Mouse (Mus musculus) ES-E14 (cell line): ENCODE results near the gene Mylk4. TPM values are rescaled to one million over a fixed set of nuclear protein-coding genes. Genes with fewer than 3 reads are reported as not detected.

Source experiments
- DNase-seq: peaks from one replicate; pipeline ENCODE4 v3.0.0-alpha.2; 2013; ENCODE audit warnings: low read depth, low spot score
- H3K27ac ChIP-seq: 2 replicates; pipeline ENCODE4 v1.5.1; 2012; ENCODE audit warnings: low read depth, mild to moderate bottlenecking, low read length, moderate library complexity, mixed read lengths; ENCODE audit not compliant: poor library complexity, insufficient read depth, severe bottlenecking
- H3K36me3 ChIP-seq: 2 replicates; pipeline ENCODE4 v1.6.1; 2012; ENCODE audit warnings: mild to moderate bottlenecking, low read length, moderate library complexity, mixed read lengths; ENCODE audit not compliant: control insufficient read depth, poor library complexity, insufficient read depth, severe bottlenecking
- H3K4me1 ChIP-seq, 2 experiments: fragments of 150-350 bp in 1 of 2; sonication (generic) in 1 of 2; 2 replicates each; pipeline ENCODE4 v1.6.1; 2012; ENCODE audit warnings: low read length in 2 of 2, mild to moderate bottlenecking in 1 of 2, mixed read lengths in 1 of 2; ENCODE audit not compliant: control insufficient read depth in 2 of 2, insufficient read depth in 2 of 2, poor library complexity in 1 of 2
- H3K4me3 ChIP-seq, 2 experiments: fragments of 150-350 bp in 1 of 2; sonication (generic) in 1 of 2; 2 replicates each; pipeline ENCODE4 v1.5.1; 2012; ENCODE audit warnings: low read length in 2 of 2, low read depth in 1 of 2, mild to moderate bottlenecking in 1 of 2, mixed read lengths in 1 of 2; ENCODE audit not compliant: insufficient read depth in 1 of 2, poor library complexity in 1 of 2, severe bottlenecking in 1 of 2
- H3K9ac ChIP-seq: 2 replicates; pipeline ENCODE4 v1.6.1; 2012; ENCODE audit warnings: low read depth, mild to moderate bottlenecking, low read length, mixed read lengths; ENCODE audit not compliant: poor library complexity, insufficient read depth, severe bottlenecking
- H3K9me3 ChIP-seq: fragments of 150-350 bp; sonication (generic); 2 replicates; pipeline ENCODE4 v1.6.1; 2012; ENCODE audit warnings: low read depth, mild to moderate bottlenecking, low read length; ENCODE audit not compliant: control insufficient read depth, insufficient read depth
- CHD2 ChIP-seq: IDR thresholded peaks from 2 replicates; pipeline ENCODE4 v1.6.1; 2014; ENCODE audit warnings: mild to moderate bottlenecking, low read depth, low read length, inconsistent platforms
- HCFC1 ChIP-seq: IDR thresholded peaks from 2 replicates; pipeline ENCODE4 v1.6.1; 2012; ENCODE audit warnings: low read length, inconsistent platforms, borderline replicate concordance; ENCODE audit not compliant: insufficient read depth
- MAFK ChIP-seq: IDR thresholded peaks from 2 replicates; pipeline ENCODE4 v1.6.1; 2014; ENCODE audit warnings: mild to moderate bottlenecking, low read depth, low read length, inconsistent platforms; ENCODE audit not compliant: insufficient read depth
- ZC3H11A ChIP-seq: IDR thresholded peaks from 2 replicates; pipeline ENCODE4 v1.6.1; 2012; ENCODE audit warnings: low read depth, mild to moderate bottlenecking, inconsistent platforms, low read length, borderline replicate concordance
- ZNF384 ChIP-seq: IDR thresholded peaks from 2 replicates; pipeline ENCODE4 v1.6.1; 2012; ENCODE audit warnings: low read depth, low read length, inconsistent platforms
- in situ Hi-C, 2 experiments: fragments of 600-800 bp; cut with MboI; formaldehyde crosslinking; loops; one replicate each; pipeline ENCODE4 v1.15.1; 2025; ENCODE audit warnings: low sequenced_read_pairs in 2 of 2, inconsistent platforms in 1 of 2; ENCODE audit not compliant: unreplicated experiment in 2 of 2
- total RNA-seq: library from RNA; depleted of rRNA; stranded (reverse); fragments of 300-350 nt; gene quantifications from 2 replicates; pipeline ENCODE4 v1.2.3, GENCODE M21; 2012

Gene Mylk4
- total RNA-seq, 1 experiment, result not detected

DNA sequence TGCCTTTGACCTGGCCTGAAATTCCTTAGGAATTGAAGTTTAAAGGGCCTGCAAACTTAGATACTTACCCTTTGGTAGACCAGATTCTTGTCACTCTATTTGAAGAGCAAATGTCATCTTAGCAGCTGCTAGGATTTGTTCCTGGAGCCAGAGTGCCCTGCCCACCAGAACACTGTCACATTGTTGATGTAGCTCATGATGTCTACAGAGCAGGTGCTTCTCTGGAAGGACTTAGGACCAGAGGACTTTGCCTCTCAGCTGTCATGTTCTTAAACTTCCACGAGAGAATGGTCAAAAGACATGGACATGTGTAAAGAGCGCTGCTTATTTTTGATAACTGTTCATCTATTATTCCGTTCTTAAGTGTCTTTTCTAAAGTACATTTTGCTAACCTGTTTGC, 35.5 kb upstream of the Mylk4 start:
- peaks cover 15% of the 10 kb centered on the region for H3K36me3 ChIP-seq
- no peak for TF ChIP-seq HCFC1
- no peak for TF ChIP-seq CHD2
- no peak for TF ChIP-seq ZC3H11A
- no peak for TF ChIP-seq ZNF384
- no peak for TF ChIP-seq MAFK
- DNase-seq, result no peak
- H3K27ac ChIP-seq, result no peak overlapping the region
- in situ Hi-C loops, result no loop called here
- no peaks in the 10 kb centered on the region for H3K9me3 ChIP-seq
- no peak overlapping the region for H3K9ac ChIP-seq
- no peak overlapping the region for H3K4me3 ChIP-seq
- H3K4me1 ChIP-seq, result peaks cover 0 to 2% of the 10 kb centered on the region in 2 experiments; a peak in 1 of 4 replicates

GRCm38 (mm10) chr13:32807624-32808023, 23.9 kb upstream of the Mylk4 start:
- Histone ChIP-seq H3K9me3 (no peaks in the 10 kb centered on the region), H3K27ac (no peak overlapping the region), H3K4me1 (peaks cover 2 to 5% of the 10 kb centered on the region in 2 experiments; a peak in 2 of 4 replicates), H3K36me3 (peaks cover 4% of the 10 kb centered on the region; the same call in 1 of the 2 replicates), H3K4me3 (no peak overlapping the region), H3K9ac (no peak overlapping the region)
- TF ChIP-seq HCFC1 (no peak), MAFK (no peak), ZNF384 (no peak), CHD2 (no peak), ZC3H11A (no peak)
- no peak for DNase-seq
- in situ Hi-C loops, result no loop called here

DNA sequence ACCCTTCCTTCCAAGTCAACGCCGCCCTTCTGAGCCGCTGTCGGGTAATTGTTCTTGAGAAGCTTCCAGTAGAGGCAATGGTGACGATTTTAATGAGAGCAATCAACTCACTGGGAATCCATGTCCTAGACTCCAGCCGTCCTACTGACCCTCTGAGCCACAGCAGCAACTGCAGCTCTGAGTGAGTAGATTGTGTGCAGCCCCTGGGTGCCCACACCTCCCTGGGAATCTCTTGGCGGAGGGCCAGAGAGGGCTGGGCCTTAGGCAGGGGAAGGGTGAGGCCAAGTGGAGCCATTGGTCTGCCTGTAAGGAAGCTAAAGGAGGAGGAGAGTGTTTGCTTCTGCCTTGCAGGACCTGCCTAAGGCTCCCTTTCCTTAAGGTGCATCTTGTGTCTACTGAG, 23.1 kb upstream of the Mylk4 start:
- in situ Hi-C loops, result no loop called here
- H3K36me3 ChIP-seq, result peaks cover 4% of the 10 kb centered on the region; the same call in 1 of the 2 replicates
- TF ChIP-seq ZC3H11A (no peak), HCFC1 (no peak), CHD2 (no peak), ZNF384 (no peak), MAFK (no peak)
- H3K9ac ChIP-seq, result no peak overlapping the region
- H3K4me1 ChIP-seq, result peaks cover 2 to 5% of the 10 kb centered on the region in 2 experiments; a peak in 2 of 4 replicates
- H3K9me3 ChIP-seq, result no peaks in the 10 kb centered on the region
- H3K4me3 ChIP-seq, result peak overlapping the region in 1 of 2 experiments; percentile 15; a peak in 1 of 4 replicates
- H3K27ac ChIP-seq, result no peak overlapping the region
- no peak for DNase-seq

- no peak for DNase-seq
- H3K4me3 ChIP-seq, result no peak overlapping the region
- peaks cover 4% of the 10 kb centered on the region; the same call in 1 of the 2 replicates for H3K36me3 ChIP-seq
- H3K9me3 ChIP-seq, result no peaks in the 10 kb centered on the region
- H3K4me1 ChIP-seq, result peaks cover 2 to 5% of the 10 kb centered on the region in 2 experiments; a peak in 2 of 4 replicates
- in situ Hi-C loops, result no loop called here
- H3K27ac ChIP-seq, result no peak overlapping the region
- H3K9ac ChIP-seq, result no peak overlapping the region
- no peak for TF ChIP-seq ZNF384
- no peak for TF ChIP-seq MAFK
- TF ChIP-seq HCFC1, result no peak
- TF ChIP-seq ZC3H11A, result no peak
- no peak for TF ChIP-seq CHD2
Measured at GRCm38 (mm10) chr13:32803701-32804345, 20.1 kb upstream of the Mylk4 start.
